Mouse (Mus musculus): Measurements from ENCODE around the gene Dop1b.

Dop1b gene

DNA sequence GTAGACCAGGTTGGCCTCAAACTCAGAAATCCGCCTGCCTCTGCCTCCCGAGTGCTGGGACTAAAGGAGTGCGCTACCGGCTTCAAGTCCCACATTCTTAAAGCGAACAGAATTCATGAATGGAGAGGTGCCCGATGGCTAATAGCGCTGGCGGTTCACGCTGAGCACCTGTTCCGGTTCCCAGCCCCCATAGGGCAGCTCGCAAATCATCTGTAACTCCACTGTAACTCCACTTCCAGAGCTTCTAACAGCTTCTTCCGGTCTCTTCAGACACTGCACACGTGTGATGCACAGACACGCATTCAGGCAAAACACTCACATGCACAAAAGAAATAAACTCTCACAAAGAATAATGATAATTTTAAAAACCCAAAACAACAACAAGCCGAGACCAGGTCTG lies 117.8 kb downstream of the Dop1b start:
- no peak for DNase-seq (ENCODE audit: low read depth, low spot score)

DNA sequence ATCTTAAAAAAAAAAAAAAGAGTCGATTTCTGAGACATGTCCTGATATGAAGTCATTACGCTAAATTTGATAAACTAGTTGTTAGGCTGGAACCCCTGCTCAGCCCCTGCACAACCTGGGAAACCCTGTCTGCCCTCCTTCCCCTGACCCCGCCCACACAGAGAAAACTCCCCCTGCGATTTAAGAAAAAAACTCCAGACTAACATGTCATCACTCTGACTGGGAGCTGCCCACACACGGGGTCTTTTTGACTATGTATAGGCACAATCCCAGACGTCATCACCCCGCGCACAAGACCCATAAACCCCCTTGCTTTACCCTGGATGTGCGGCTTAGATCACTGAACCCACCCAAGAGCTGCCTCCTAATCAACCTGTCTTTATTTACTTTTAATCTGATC lies 118.4 kb downstream of the Dop1b start:
- DNase-seq (ENCODE audit: low read depth, low spot score) = no peak

DNA sequence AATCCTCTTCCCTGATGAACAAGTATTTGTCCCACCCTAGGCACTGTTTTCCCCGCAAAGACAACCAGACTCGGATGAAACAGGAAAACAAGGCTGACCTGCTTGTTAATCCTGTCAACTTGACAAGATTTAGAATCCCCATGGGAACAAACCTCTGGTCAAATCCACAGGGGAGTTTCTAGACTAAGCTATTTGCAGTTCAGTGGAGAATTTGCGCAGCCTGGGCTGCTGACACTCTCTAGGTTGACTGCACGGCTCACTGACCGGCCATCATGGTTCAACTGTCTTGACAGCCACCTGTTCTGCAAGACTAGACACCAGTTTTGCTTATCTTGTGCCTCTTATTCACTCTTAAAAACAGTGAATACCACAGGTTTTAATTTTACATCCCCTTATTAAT lies 119.2 kb downstream of the Dop1b start:
- DNase-seq (ENCODE audit: low read depth, low spot score) = no peak

DNA sequence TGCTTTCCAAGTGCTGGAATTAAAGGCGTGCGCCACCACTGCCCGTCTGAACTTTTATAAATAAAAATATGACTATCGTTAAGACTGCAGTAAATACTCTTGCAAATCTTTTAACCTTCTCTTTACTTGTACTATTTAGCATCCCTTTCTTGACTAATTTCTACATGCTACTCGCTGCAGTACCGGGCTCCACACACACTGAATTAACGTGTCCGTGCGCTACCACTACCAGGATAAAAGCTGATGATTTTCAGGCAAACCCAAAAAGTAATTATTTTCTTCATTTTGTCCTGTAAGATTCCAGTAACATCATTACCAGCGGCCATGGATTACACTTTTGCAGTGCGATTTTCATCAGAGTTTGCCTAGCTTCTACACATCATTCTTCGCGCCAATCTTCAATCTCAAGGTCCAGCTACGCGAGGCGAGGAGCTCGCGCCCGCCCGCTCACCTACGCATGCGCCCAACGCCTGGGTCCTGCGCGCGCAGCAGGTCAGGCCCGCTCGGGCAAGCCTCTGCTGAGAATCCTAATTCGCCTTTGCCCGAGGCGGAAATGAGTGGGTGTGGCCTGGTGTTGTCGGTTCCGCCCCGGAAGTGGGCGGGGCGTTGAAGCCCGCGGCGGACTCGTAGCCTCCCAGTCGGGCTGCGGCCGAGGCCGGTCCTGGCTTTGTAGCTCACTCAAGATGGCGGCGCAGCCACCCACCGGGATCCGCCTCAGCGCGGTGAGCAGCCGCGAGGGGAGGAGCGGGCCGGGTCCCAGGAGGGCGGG lies 120.1 kb downstream of the Dop1b start, which contains the start of gene Morc3:
TSS of gene Morc3 (plus strand) at position 495 of the 769 bp plus-strand sequence.
- peak; percentile 98 for DNase-seq (ENCODE audit: low read depth, low spot score)

DNA sequence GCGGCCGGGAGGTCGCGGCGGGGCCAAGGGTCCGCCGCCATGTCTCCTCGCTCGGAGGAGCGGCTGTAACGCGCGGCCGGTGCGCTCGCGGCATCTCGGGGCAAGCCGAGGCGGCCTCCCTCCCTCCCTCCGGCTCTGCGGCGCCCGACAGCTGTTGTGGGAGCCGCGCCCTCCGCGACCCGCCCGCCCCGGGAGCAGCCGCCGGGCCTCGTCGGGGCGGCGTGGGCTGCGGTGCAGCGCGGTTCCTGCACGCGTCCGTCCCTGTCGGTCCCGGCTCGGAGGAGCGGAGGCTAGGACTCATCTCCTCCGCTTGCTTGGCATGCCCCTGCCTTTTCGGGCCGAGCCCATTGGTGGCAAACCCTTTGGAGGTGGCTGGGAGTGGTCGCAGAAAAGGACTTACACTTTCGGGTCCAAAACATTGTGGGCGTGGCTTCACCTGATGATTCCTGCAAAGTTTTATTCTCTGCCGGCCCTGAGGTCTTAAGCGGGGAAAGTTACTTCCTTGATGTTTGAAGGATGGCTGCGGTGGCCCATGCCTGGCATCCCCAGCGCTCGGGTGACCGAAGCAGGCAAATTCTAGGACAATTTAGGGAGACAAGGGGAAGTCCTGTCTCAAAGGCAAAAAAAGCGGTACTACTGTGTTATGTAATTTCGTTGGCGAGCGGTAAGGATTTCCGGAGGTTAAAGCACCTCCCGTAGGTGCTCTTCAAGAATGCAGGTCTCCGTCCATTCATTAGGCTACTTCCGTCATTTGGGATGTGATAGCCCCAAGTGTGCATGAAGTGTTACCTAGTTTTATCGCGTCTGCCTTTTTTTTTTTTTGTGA lies 121.0 kb downstream of the Dop1b start:
- no peak for DNase-seq (ENCODE audit: low read depth, low spot score)

DNA sequence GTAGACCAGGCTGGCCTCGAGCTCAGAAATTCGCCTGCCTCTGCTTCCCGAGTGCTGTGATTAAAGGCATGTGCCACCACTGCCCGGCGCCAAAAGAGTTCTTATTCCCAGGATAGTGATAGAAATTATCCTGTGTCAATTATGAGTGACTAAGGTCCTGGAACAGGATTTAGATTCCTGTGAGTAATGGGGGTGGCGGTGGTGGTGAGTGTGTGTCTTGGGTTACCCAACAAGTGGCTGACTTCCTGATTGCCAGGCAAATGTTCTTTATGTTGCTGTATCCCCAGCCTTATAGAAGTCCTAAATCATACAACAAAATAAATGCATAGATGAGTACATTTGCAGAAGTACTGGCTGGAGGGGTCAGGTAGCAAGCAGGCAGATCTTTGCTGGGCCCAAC lies 121.8 kb downstream of the Dop1b start:
- DNase-seq (ENCODE audit: low read depth, low spot score) = no peak

DNA sequence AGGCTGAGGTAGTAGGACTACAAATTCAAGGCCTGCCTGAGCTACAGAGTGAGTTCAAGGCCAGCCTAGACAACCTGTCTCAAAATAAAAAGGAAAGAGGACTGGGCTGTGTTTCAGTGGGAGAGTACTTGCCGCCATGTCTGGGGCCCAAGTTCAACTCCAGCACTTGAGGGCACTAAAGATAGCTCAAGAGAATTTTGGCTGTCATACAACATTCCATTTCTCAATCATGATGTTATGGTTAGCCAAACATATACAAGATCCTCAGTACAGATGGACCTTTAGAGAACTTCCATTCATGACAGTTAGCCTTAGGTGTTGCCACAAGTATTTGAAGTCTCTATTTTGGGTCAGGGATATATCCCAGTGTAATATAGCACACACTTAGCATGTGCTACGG lies 122.4 kb downstream of the Dop1b start:
- DNase-seq (ENCODE audit: low read depth, low spot score) = no peak

DNA sequence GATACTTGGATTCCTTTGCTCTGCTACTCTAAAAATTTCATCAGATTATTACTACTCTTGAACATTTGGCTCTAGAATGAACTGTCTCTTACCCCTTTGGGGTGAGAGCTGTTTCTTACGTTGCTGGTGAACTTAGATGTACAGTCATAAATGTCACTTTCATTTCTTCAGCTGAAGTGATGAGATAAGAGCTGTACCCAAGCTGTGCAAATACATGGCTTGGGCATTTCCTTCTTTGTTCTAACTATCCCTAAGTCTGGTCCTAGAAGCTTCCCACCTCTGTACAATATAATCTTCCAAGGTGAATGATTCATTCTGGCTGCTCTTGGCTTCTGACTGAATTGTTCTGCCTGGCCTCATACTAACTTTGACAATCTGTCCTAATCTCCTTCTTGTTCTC lies 127.3 kb downstream of the Dop1b start:
- no peak for DNase-seq (ENCODE audit: low read depth, low spot score)

DNA sequence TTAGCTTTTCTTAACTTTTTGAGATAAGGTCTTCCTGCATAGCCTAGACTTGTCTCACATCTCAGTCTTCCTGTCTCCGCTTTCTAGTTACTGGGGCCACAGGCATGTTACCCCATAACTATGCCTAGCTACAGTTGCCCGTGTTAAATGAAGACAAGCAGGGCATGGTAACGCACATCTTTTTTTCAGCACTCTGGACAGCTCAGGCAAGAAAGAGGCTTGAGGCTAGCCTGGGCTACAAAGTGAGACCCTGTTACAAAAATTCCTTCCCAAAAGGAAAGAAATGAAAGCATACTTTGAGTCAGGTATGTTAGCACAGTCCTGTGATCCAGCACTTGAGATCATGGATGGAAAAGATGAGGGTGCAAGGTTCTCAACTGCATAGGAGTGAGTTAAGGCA lies 138.8 kb downstream of the Dop1b start:
- no peak for DNase-seq (ENCODE audit: low read depth, low spot score)

DNA sequence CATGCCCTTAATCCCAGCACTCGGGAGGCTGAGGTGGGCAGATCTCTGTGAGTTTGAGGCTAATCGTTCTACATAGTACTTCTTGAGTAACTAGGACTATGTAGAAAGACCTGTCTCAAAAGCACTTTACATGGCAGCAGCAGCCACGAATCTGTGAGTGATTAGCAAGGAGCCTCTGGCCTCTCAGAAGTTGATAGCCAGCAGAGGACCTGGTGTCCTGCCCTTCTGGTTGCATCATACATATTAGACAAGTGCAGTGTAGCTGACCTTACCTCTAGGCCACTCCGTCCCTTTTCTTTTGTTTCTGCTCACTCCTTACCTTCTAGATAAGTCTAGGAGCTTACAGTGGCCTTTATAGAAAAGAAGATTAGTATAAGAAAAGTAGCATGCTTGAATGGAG lies 148.3 kb downstream of the Dop1b start:
- DNase-seq (ENCODE audit: low read depth, low spot score) = no peak
